Mouse (Mus musculus) heart, embryonic 13.5 days (tissue): ENCODE results near the gene Degs1. TPM values are rescaled to one million over a fixed set of nuclear protein-coding genes. Genes with fewer than 3 reads are reported as not detected.

Experiments
- ATAC-seq: fragments of 200-750 bp; cut with Nextera tagmentation; 2 replicates; pipeline ENCODE4 v1.8.0; 2017; ENCODE audit warnings: moderate TSS enrichment; ENCODE audit not compliant: insufficient number of reproducible peaks, low FRiP score, low TSS enrichment; ENCODE audit errors: extremely low read depth
- H3K27ac ChIP-seq: fragments of 300-500 bp; sonication (generic); replicated peaks from 2 replicates; pipeline ENCODE4 v1.5.1; 2015; ENCODE audit warnings: moderate library complexity, mild to moderate bottlenecking, inconsistent platforms
- H3K27me3 ChIP-seq: fragments of 300-500 bp; sonication (generic); replicated peaks from 2 replicates; pipeline ENCODE4 v1.6.1; 2015; ENCODE audit warnings: mild to moderate bottlenecking, inconsistent platforms
- H3K36me3 ChIP-seq: fragments of 300-500 bp; sonication (generic); 2 replicates; pipeline ENCODE4 v1.6.1; 2015; ENCODE audit warnings: mild to moderate bottlenecking, inconsistent platforms
- H3K4me1 ChIP-seq: fragments of 300-500 bp; sonication (generic); 2 replicates; pipeline ENCODE4 v1.6.1; 2015; ENCODE audit warnings: inconsistent platforms
- H3K4me2 ChIP-seq: fragments of 300-500 bp; sonication (generic); 2 replicates; pipeline ENCODE4 v1.6.1; 2015; ENCODE audit warnings: inconsistent platforms, mild to moderate bottlenecking, moderate library complexity
- H3K4me3 ChIP-seq: fragments of 300-500 bp; sonication (generic); 2 replicates; pipeline ENCODE4 v1.5.1; 2015; ENCODE audit warnings: moderate library complexity, mild to moderate bottlenecking, inconsistent platforms
- H3K9ac ChIP-seq: fragments of 300-500 bp; sonication (generic); 2 replicates; pipeline ENCODE4 v1.6.1; 2015; ENCODE audit warnings: inconsistent platforms, mild to moderate bottlenecking, moderate library complexity
- H3K9me3 ChIP-seq: fragments of 300-500 bp; sonication (generic); 2 replicates; pipeline ENCODE4 v1.6.1; 2016; ENCODE audit warnings: inconsistent platforms
- WGBS: fragments of 180-500 bp; shearing (Covaris S2); methylation state at CpG from one replicate; pipeline ENCODE4 v1.1.7; 2015; ENCODE audit warnings: mixed read lengths; 5-methylcytosine and 5-hydroxymethylcytosine counted together
- polyA plus RNA-seq: library from polyadenylated mRNA; unstranded; fragments of >200 nt; fragmentation: Nextera tagmentation; extraction: Ambion mirVana; gene quantifications from 2 replicates; pipeline ENCODE4 v1.2.1, GENCODE M21; 2015

The Degs1 gene
- polyA plus RNA-seq, 1 experiment from 2014 or later = 141 TPM

GRCm38 (mm10) chr1:182253756-182254534, 28.7 kb downstream of the Degs1 start:
- Histone ChIP-seq H3K9me3 (no peaks in the 10 kb centered on the region), H3K9ac (no peak overlapping the region), H3K4me1 (peaks cover 6% of the 10 kb centered on the region), H3K4me3 (no peak overlapping the region), H3K4me2 (no peak overlapping the region), H3K36me3 (no peaks in the 10 kb centered on the region), H3K27me3 (no peaks in the 10 kb centered on the region), H3K27ac (no peak overlapping the region)
- ATAC-seq = no peak
- WGBS = 83% methylated on average over 12 of the region's 12 CpGs

- WGBS = 76% methylated on average over 10 of the region's 10 CpGs
- no peak for ATAC-seq
- no peaks in the 10 kb centered on the region for H3K27me3 ChIP-seq
These were observed 30.0 kb downstream of the Degs1 start for GRCm38 (mm10) chr1:182252534-182253171.

GRCm38 (mm10) chr1:182250734-182251133, 31.9 kb downstream of the Degs1 start:
- WGBS = 57% methylated on average over 4 of the region's 4 CpGs
- Histone ChIP-seq H3K27me3 (no peaks in the 10 kb centered on the region), H3K9ac (no peak overlapping the region)

More at GRCm38 (mm10) chr1:182252534-182253171, 30.0 kb downstream of the Degs1 start:
- peaks cover 6% of the 10 kb centered on the region for H3K4me1 ChIP-seq
- H3K4me3 ChIP-seq = no peak overlapping the region
- H3K36me3 ChIP-seq = no peaks in the 10 kb centered on the region
- no peak overlapping the region for H3K27ac ChIP-seq
- H3K9ac ChIP-seq = no peak overlapping the region
- H3K4me2 ChIP-seq = no peak overlapping the region
- no peaks in the 10 kb centered on the region for H3K9me3 ChIP-seq

GRCm38 (mm10) chr1:182249298-182249697, 33.3 kb downstream of the Degs1 start:
- no peak overlapping the region for H3K9ac ChIP-seq
- H3K4me1 ChIP-seq = peaks cover 6% of the 10 kb centered on the region
- H3K9me3 ChIP-seq = no peaks in the 10 kb centered on the region
- no peak overlapping the region for H3K4me3 ChIP-seq
- H3K36me3 ChIP-seq = no peaks in the 10 kb centered on the region
- no peak overlapping the region for H3K4me2 ChIP-seq
- ATAC-seq = no peak
- H3K27me3 ChIP-seq = no peaks in the 10 kb centered on the region
- no peak overlapping the region for H3K27ac ChIP-seq
- 37% methylated on average over 8 of the region's 8 CpGs for WGBS

More at GRCm38 (mm10) chr1:182250734-182251133, 31.9 kb downstream of the Degs1 start:
- H3K4me3 ChIP-seq = no peak overlapping the region
- peaks cover 6% of the 10 kb centered on the region for H3K4me1 ChIP-seq
- no peaks in the 10 kb centered on the region for H3K36me3 ChIP-seq
- ATAC-seq = no peak
- no peaks in the 10 kb centered on the region for H3K9me3 ChIP-seq
- H3K4me2 ChIP-seq = no peak overlapping the region
- H3K27ac ChIP-seq = no peak overlapping the region

GRCm38 (mm10) chr1:182245003-182245402, 37.6 kb downstream of the Degs1 start:
- no peak overlapping the region for H3K4me2 ChIP-seq
- no peaks in the 10 kb centered on the region for H3K36me3 ChIP-seq
- H3K9me3 ChIP-seq = no peaks in the 10 kb centered on the region
- no peaks in the 10 kb centered on the region for H3K27me3 ChIP-seq
- no peak overlapping the region for H3K4me3 ChIP-seq
- no peak for ATAC-seq
- peaks cover 9% of the 10 kb centered on the region for H3K4me1 ChIP-seq
- H3K27ac ChIP-seq = no peak overlapping the region
- 84% methylated on average over 5 of the region's 5 CpGs for WGBS
- no peak overlapping the region for H3K9ac ChIP-seq

- no peaks in the 10 kb centered on the region for H3K27me3 ChIP-seq
- H3K36me3 ChIP-seq = no peaks in the 10 kb centered on the region
- 21% methylated on average over 7 of the region's 7 CpGs for WGBS
- no peak overlapping the region for H3K4me3 ChIP-seq
- no peak overlapping the region for H3K27ac ChIP-seq
- no peak for ATAC-seq
- H3K4me2 ChIP-seq = no peak overlapping the region
- no peak overlapping the region for H3K9ac ChIP-seq
- H3K4me1 ChIP-seq = peaks cover 10% of the 10 kb centered on the region
- H3K9me3 ChIP-seq = no peaks in the 10 kb centered on the region; the same call in 1 of the 2 replicates
These were observed 44.4 kb downstream of the Degs1 start for GRCm38 (mm10) chr1:182238056-182238703.

GRCm38 (mm10) chr1:182237386-182237785, 45.2 kb downstream of the Degs1 start:
- no peak for ATAC-seq
- Histone ChIP-seq H3K9me3 (no peaks in the 10 kb centered on the region; the same call in 1 of the 2 replicates), H3K36me3 (no peaks in the 10 kb centered on the region), H3K4me1 (peaks cover 10% of the 10 kb centered on the region), H3K4me2 (no peak overlapping the region), H3K27ac (no peak overlapping the region), H3K27me3 (no peaks in the 10 kb centered on the region), H3K4me3 (no peak overlapping the region), H3K9ac (no peak overlapping the region)
- 63% methylated on average over 1 of the region's 1 CpGs for WGBS

- Histone ChIP-seq H3K27me3 (no peaks in the 10 kb centered on the region), H3K4me2 (no peak overlapping the region), H3K4me1 (peaks cover 10% of the 10 kb centered on the region), H3K9ac (no peak overlapping the region), H3K4me3 (no peak overlapping the region), H3K36me3 (no peaks in the 10 kb centered on the region), H3K9me3 (peaks cover 6% of the 10 kb centered on the region; the same call in 1 of the 2 replicates), H3K27ac (no peak overlapping the region)
- ATAC-seq = no peak
- WGBS = 81% methylated on average over 4 of the region's 4 CpGs
These were observed 47.4 kb downstream of the Degs1 start for GRCm38 (mm10) chr1:182235174-182235573.

- H3K27ac ChIP-seq = no peak overlapping the region
- H3K9ac ChIP-seq = no peak overlapping the region
- H3K36me3 ChIP-seq = no peaks in the 10 kb centered on the region
- H3K4me2 ChIP-seq = no peak overlapping the region
- H3K27me3 ChIP-seq = no peaks in the 10 kb centered on the region
- H3K4me3 ChIP-seq = no peak overlapping the region
- 0 out of 2 replicates have a peak, but pooled peaks cover 12% of the 10 kb centered on the region for H3K9me3 ChIP-seq
- 83% methylated on average over 4 of the region's 4 CpGs for WGBS
- no peak for ATAC-seq
- no peaks in the 10 kb centered on the region for H3K4me1 ChIP-seq
These were observed 53.2 kb downstream of the Degs1 start for GRCm38 (mm10) chr1:182229381-182229780.

DNA sequence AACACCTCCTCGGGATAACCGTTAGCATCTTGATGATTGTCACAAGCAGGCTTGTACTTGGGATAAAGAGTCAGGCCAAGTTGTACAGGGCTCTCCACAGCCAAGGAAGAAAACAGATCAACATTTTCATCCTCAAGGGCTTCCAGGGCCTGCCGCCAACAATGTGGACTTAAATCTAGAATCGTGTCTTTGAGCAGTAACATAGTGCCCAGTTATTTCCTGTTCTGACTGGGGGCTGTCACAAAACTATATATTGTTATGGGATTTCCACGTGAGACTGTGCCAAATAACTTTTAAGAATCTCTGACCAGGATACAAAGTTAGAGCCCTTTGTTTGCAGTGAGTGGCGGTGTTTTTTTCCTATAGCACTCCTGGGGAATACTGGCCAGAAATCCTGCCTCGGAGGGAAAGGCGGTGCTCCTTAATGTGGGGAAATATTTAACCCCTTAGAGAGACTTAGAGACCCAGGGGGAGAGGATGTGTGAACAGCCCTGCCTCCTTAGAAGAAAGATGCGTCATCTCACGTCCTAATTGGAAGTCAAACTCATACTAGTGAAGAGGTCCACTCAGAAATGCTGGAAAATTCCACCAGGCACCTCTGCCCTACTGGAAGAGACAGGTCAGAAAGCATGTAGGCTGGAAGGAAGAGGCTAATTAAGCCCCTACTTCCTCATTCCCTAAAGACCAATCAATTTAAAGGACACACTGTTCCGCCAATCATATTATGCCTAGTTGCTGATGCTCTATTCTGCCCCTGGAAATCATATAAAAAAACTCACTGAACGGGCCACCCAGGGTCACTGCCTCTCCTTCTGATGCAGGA, 55.3 kb downstream of the Degs1 start:
- Histone ChIP-seq H3K36me3 (no peaks in the 10 kb centered on the region), H3K27me3 (no peaks in the 10 kb centered on the region), H3K27ac (no peak overlapping the region), H3K9me3 (0 out of 2 replicates have a peak, but pooled peaks cover 12% of the 10 kb centered on the region), H3K9ac (no peak overlapping the region), H3K4me3 (no peak overlapping the region), H3K4me2 (no peak overlapping the region), H3K4me1 (0 out of 2 replicates have a peak, but pooled peaks cover 6% of the 10 kb centered on the region)
- ATAC-seq = no peak
- WGBS = 51% methylated on average over 12 of the region's 12 CpGs

- no peak overlapping the region for H3K9ac ChIP-seq
- 0 out of 2 replicates have a peak, but pooled peaks cover 12% of the 10 kb centered on the region for H3K9me3 ChIP-seq
- H3K4me3 ChIP-seq = no peak overlapping the region
- H3K4me1 ChIP-seq = 0 out of 2 replicates have a peak, but pooled peaks cover 6% of the 10 kb centered on the region
- H3K36me3 ChIP-seq = no peaks in the 10 kb centered on the region
- ATAC-seq = no peak
- H3K27me3 ChIP-seq = no peaks in the 10 kb centered on the region
- 78% methylated on average over 9 of the region's 9 CpGs for WGBS
- H3K4me2 ChIP-seq = no peak overlapping the region
- H3K27ac ChIP-seq = no peak overlapping the region
These were observed 56.3 kb downstream of the Degs1 start for GRCm38 (mm10) chr1:182226261-182226660.
